Mouse (Mus musculus): ENCODE results near the gene Rac3. TPM values are rescaled to one million over a fixed set of nuclear protein-coding genes. Genes with fewer than 3 reads are reported as not detected.
"Not testable (repeated sequence)": the region's sequence is repeated elsewhere in the genome, so short reads cannot be mapped to it uniquely, and the experiment has no call there.

Gene Rac3
- total RNA-seq, 2 experiments from 2014 or later: 39.4 to 41.0 TPM

GRCm38 (mm10) chr11:120723509-120723908, 2.2 kb downstream of the Rac3 start:
- intact Hi-C loops (cut with DNase I): loop anchor here (5.0 kb wide), 1 partner anchor 319 kb away; no protein-coding TSS in a partner anchor
- no peak for DNase-seq (ENCODE audit: low spot score in 2 of 2)

- intact Hi-C loops (cut with DNase I): no loop called here
- no peak for DNase-seq (ENCODE audit: low spot score in 2 of 2)
These were observed 5.2 kb downstream of the Rac3 start for GRCm38 (mm10) chr11:120726243-120727168.

DNA sequence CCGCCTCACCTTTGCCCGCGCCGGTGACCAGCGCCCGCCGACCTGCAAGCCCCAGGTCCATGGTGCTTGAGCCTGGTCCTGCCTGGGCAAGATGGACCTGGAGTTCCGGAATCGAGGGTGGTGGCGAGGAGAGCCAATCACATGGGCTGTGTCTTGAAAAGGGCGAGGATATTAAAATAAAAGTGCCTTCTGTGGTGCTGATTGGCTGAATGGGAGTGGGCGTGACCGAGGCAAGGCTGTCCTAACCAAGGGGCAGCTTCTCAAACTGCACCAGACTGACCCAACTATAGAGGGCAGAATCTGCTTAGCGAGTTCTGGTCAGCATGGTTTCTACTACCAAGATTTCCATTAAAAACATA, 5.9 kb downstream of the Rac3 start, which contains the start of gene Dcxr:
Gene Dcxr, minus strand, starts transcription at position 113 of the 359 bp plus-strand sequence.
- intact Hi-C loops (cut with DNase I): no loop called here
- DNase-seq (ENCODE audit: low spot score in 2 of 2): peak; percentile 65 to 81

DNA sequence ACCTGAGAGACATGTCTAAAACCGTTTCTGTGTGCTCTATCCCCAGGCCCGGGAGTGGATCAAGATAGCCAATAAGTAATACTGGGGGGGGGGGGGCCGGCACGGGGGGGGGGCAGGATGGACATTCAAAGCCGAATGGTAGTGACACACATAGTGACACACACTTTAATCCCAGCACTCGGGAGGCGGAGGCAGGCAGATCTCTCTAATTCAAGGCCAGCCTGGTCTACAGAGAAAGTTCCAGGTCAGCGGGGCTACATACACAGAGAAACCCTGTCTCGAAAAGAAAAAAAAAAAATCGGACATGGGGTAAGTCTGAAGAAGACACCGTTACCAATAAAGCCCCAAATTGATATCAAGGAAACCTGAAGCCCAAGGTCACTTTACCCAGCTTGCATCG, 6.3 kb downstream of the Rac3 start:
- intact Hi-C loops (cut with DNase I): no loop called here
- DNase-seq (ENCODE audit: low spot score in 2 of 2): no peak

DNA sequence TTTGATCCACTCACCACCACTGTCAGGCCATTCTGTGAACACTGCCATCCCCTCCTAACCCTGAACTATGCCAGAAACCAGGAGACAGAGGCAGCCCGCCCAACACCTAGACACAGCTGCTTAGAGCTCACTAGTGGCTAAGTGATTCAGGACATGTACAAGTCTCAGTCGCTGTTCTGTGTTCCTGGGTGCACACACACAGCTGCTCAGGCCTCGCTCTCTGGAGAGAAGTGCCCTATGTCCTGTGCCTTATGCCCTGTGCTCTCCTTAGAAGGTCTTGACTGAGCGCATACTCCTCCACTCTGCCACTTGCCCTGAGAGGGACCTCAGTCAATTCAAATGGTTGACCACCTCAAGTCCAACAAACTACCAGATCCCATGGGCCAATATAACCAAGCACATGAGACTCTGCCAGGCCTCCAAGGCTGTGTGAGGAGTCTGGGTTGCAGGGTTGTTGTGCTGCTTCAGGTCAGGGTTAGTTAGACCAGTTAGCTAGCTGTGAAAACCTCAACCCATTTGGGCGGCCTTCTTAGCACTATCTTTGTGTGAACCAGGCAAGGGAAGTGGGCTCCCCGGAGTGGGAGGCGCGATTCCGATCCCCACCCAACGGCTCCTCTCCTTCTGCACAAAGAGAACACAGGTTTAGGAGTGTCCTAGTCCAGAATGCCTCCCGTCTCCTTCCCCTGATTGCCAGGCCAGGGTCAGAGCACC, 7.4 kb downstream of the Rac3 start:
- intact Hi-C loops (cut with DNase I): no loop called here
- no peak for DNase-seq (ENCODE audit: low spot score in 2 of 2)

- intact Hi-C loops (cut with DNase I): not testable (repeated sequence)
These were observed 8.3 kb downstream of the Rac3 start for GRCm38 (mm10) chr11:120729432-120730050.

DNA sequence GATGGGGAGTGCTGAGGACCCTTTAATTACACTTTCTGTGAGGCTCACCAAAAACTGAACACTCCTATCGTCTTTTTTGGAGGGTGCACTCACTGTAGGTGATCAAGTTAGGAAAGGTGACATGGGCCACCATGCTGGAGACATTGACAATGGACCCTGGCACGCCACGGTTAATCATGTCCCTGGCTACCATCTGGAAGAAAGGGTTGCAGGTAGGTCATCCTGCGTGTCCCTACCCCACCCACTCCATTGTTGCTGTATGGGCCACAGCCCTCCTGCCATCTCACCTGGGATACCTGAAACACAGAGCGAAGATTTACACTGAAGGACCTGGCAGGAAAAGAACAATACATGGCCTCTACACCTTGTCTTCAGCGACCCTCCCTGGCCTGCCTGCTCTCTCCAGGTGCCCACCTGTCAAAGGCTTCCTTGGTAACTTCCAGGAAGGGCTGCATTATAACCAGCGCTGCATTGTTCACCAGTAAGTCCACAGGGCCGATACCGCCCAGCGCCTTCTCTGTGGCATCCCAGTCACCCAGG, 9.1 kb downstream of the Rac3 start:
- intact Hi-C loops (cut with DNase I): no loop called here
- DNase-seq (ENCODE audit: low spot score in 2 of 2): no peak

More at GRCm38 (mm10) chr11:120729432-120730050, 8.3 kb downstream of the Rac3 start:
- peak in 1 of 2 experiments; percentile 29 for DNase-seq (ENCODE audit: low spot score in 2 of 2)

DNA sequence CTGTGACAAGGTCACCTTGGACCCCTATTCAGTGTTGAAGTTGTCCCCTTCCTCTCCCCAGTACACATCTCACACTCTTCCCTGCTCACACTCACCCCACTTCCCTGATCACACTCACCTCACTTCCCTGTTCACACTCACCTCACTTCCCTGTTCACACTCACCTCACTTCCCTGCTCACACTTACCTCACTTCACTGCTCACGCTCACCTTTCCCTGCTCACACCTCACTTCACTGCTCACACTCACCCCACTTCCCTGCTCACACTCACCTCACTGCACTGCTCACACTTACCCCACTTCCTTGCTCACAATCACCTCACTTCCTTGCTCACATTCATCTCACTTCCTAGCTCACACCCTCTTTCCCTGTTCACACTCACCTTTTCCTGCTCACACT, 10.1 kb downstream of the Rac3 start:
- no peak for DNase-seq (ENCODE audit: low spot score in 2 of 2)
- intact Hi-C loops (cut with DNase I): no loop called here

DNA sequence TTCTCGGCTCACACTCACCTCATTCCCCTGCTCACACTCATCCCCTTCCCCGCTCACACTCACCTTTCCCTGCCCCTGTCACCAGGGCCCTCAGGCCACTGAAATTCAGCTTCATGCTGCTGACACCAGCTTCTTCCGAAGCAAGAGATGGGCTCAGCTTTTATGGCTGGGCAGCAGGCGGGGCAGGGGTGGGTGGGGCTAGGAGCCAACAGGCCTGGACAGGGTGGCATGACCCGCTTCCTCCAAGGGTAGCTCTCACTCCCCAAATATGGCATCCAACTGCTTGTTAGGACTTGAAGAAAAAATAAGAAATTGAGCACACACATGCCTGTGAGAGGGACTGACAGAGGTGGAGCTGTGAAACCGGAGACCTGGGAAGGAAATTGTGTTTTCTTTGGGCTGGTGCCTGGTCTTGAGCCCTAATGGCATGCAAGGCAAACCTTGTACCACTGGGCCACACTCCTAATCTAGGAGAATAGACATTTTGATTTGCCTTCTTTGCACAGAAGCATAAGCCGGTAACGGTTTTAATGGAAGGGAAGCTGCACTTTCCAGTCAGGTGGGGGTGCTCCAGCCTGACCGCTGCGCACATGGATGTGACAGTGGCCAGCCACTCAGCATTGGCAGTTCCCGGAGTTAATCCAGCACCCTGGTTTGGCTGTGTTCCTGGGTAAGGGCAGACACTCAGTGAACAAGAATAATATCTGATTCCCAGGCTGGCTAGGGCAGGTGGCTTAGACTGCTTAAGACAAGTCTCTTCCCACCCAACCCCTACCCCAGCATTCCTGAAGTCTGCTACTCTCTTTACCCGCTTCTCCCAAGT, 10.8 kb downstream of the Rac3 start, which contains the start of gene Cbr2:
Gene Cbr2, minus strand, starts transcription at position 257 of the 823 bp plus-strand sequence.
- no peak for DNase-seq (ENCODE audit: low spot score in 2 of 2)
- intact Hi-C loops (cut with DNase I): no loop called here

GRCm38 (mm10) chr11:120733521-120733920, 12.3 kb downstream of the Rac3 start:
- intact Hi-C loops (cut with DNase I): no loop called here
- no peak for DNase-seq (ENCODE audit: low spot score in 2 of 2)

DNA sequence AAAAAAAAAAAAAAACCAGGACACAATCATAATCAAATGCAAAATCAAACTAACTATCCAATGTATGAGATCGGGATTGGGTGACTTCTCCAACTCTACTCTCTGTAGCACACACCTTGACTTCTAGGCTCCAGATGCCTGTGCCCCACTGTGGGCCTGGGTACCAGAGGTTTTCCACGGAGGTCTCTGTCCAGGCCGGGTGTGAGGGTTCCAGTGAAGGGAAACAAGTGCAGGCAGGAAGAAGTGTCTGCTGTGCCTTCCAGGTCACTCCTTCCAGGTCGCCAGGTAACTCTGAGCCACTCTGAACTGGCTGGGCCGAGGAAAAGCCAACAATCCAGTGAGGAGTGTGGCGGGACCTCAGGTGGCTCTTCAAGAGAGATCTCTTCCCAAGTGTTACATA, 15.2 kb downstream of the Rac3 start:
- intact Hi-C loops (cut with DNase I): no loop called here
- DNase-seq (ENCODE audit: low spot score in 2 of 2): no peak

DNA sequence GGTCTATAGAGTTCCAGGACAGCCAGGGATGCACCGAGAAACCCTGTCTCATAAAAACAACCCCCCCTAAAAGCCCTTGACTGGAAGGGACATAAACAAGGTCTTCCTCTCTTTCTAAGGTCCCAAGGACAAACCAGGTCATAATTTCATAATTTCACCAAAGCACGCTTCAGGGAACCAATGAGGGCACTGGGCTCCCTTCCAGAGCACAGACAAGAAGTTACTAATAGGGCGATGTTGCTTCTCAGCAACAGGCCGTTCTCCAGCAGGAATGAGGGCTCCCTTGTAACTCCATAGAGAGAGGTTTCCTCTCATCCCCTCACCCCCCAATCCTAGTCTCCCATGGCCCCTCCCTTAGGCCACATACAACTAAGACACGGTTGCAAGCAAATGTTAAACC, 19.7 kb downstream of the Rac3 start:
- intact Hi-C loops (cut with DNase I): no loop called here
- no peak for DNase-seq (ENCODE audit: low spot score in 2 of 2)

- intact Hi-C loops (cut with DNase I): no loop called here
- DNase-seq (ENCODE audit: low spot score in 2 of 2): no peak
These were observed 22.9 kb downstream of the Rac3 start for GRCm38 (mm10) chr11:120744121-120744701.

DNA sequence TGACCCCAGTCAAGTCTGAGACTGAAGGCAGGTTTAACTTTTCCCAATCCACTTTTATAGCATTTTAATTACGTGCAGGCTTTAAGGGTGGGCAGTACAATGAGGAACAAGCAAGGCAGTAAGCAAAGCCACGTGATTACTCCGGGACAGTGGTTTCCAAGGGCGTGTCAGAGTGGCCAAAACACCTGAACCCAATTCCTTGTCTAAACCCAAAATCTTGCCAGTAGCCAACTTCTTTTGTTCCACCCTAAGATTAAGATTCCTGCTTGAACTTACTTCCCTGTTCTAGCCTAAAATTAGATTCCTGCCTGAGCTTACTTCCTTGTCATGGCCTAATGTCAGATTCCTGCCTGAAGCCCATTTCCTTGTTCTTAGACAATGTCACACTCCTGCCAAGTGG, 26.7 kb downstream of the Rac3 start:
- intact Hi-C loops (cut with DNase I): no loop called here
- DNase-seq (ENCODE audit: low spot score in 2 of 2): no peak

- intact Hi-C loops (cut with DNase I): no loop called here
- peak in 1 of 2 experiments; percentile 12 for DNase-seq (ENCODE audit: low spot score in 2 of 2)
These were observed 28.2 kb downstream of the Rac3 start for GRCm38 (mm10) chr11:120749430-120749829.

- no peak for DNase-seq (ENCODE audit: low spot score in 2 of 2)
- intact Hi-C loops (cut with DNase I): no loop called here
These were observed 30.3 kb downstream of the Rac3 start for GRCm38 (mm10) chr11:120751606-120752005.

DNA sequence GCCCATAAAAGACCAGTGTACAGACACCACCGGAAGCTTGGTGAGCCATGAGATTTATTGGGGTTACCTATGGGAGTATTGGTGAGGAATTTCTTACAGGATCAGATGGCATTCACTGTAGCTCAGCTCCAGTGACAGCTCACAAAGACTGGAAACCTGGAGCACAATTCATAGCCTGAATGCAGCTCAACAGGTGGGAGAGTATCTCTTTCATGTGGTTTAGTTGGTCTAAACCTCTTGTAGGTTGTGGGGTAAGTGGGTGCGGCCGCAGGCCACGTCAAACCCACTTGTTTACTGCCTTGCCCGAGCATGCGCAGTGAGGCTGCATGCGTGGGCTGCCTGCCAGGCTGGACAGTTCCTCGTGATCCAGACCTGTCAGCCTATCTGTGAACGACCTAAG, 39.0 kb downstream of the Rac3 start:
- intact Hi-C loops (cut with DNase I): no loop called here

GRCm38 (mm10) chr11:120761811-120762671, 40.8 kb downstream of the Rac3 start:
- no peak for DNase-seq (ENCODE audit: low spot score in 2 of 2)
- intact Hi-C loops (cut with DNase I): no loop called here

More for the DNA sequence above, 39.0 kb downstream of the Rac3 start:
- no peak for DNase-seq (ENCODE audit: low spot score in 2 of 2)

Data from left cerebral cortex, postnatal 25 days (tissue).